30 mouse cellular contexts compared by ENCODE assay signal in genomic region chr6:21464719-21465118, GRCm38 (mm10).
"Had no signal": no experiment of that assay in that cellular context is flagged by ENCODE, and none has a peak within 500 bp of the region (broad histone marks: within the 10 kb centered on the region; RNA-seq: fewer than 3 reads in every experiment).

No protein-coding gene starts in this region.

- ATAC-seq: liver, embryonic 12.5 days; liver, postnatal 0 days; lung, postnatal 0 days; midbrain, embryonic 13.5 days; midbrain, embryonic 15.5 days; midbrain, embryonic 16.5 days had no signal

- H3K36me3 ChIP-seq: limb, embryonic 10.5 days; limb, embryonic 12.5 days; limb, embryonic 13.5 days; limb, embryonic 15.5 days; liver, embryonic 12.5 days; liver, embryonic 13.5 days; liver, embryonic 15.5 days; lung, embryonic 15.5 days; midbrain, embryonic 10.5 days; midbrain, embryonic 12.5 days; midbrain, embryonic 13.5 days; midbrain, embryonic 15.5 days; neural tube, embryonic 12.5 days had no signal

- DNase-seq: left cerebral cortex, postnatal 4 days; liver; liver, embryonic 13.5 days; liver, postnatal 0 days; lung, adult 18-20 months; lung, adult 2 months; lung, embryonic 14.5 days; lung, postnatal 10 days; lung, postnatal 14 days; lung, postnatal 36 days; lung, postnatal 4 days; midbrain, embryonic 14.5 days had no signal

- H3K4me3 ChIP-seq: limb, embryonic 10.5 days; limb, embryonic 12.5 days; limb, embryonic 13.5 days; limb, embryonic 15.5 days; liver, embryonic 12.5 days; liver, embryonic 13.5 days; liver, embryonic 15.5 days; lung, embryonic 15.5 days; megakaryocyte, embryonic 14.5 days; midbrain, embryonic 10.5 days; midbrain, embryonic 12.5 days; midbrain, embryonic 13.5 days; midbrain, embryonic 15.5 days; myocyte; neural tube, embryonic 12.5 days had no signal

- H3K27me3 ChIP-seq: limb, embryonic 12.5 days; limb, embryonic 13.5 days; limb, embryonic 15.5 days; liver, embryonic 12.5 days; liver, embryonic 13.5 days; liver, embryonic 15.5 days; lung, embryonic 15.5 days; megakaryocyte, embryonic 14.5 days; midbrain, embryonic 12.5 days; midbrain, embryonic 13.5 days; midbrain, embryonic 15.5 days; neural tube, embryonic 12.5 days had no signal

- H3K27ac ChIP-seq: limb, embryonic 10.5 days; limb, embryonic 12.5 days; limb, embryonic 13.5 days; limb, embryonic 15.5 days; liver, embryonic 12.5 days; liver, embryonic 13.5 days; liver, embryonic 14.5 days; liver, embryonic 15.5 days; lung, embryonic 15.5 days; macrophage; midbrain, embryonic 10.5 days; midbrain, embryonic 12.5 days; midbrain, embryonic 13.5 days; midbrain, embryonic 15.5 days; neural tube, embryonic 12.5 days had no signal

- H3K4me1 ChIP-seq: limb, embryonic 10.5 days; limb, embryonic 12.5 days; limb, embryonic 13.5 days; limb, embryonic 15.5 days; liver, embryonic 12.5 days; liver, embryonic 13.5 days; liver, embryonic 15.5 days; lung, embryonic 15.5 days; megakaryocyte, embryonic 14.5 days; midbrain, embryonic 12.5 days; midbrain, embryonic 15.5 days; neural tube, embryonic 12.5 days had no signal

- H3K9me3 ChIP-seq: limb, embryonic 10.5 days; limb, embryonic 12.5 days; limb, embryonic 13.5 days; limb, embryonic 15.5 days; liver, embryonic 12.5 days; liver, embryonic 13.5 days; liver, embryonic 15.5 days; lung, embryonic 15.5 days; megakaryocyte, embryonic 14.5 days; midbrain, embryonic 10.5 days; midbrain, embryonic 12.5 days; midbrain, embryonic 13.5 days; midbrain, embryonic 15.5 days; neural tube, embryonic 12.5 days had no signal
